Mouse (Mus musculus) heart, adult 9 months (tissue): ENCODE data around the gene Rrbp1.

Experiments
- DNase-seq, 2 experiments: peaks; one replicate each; pipeline ENCODE4 v3.0.0; 2022; ENCODE audit warnings: low spot score in 2 of 2

Rrbp1 gene

GRCm38 (mm10) chr2:144011080-144011551 lies at the start of gene Rrbp1:
Rrbp1 (minus strand) TSS chr2:144011263.
- peak; percentile 99 for DNase-seq

GRCm38 (mm10) chr2:144057735-144058134 lies 46.7 kb upstream of the Rrbp1 start:
- DNase-seq, result no peak

GRCm38 (mm10) chr2:144052410-144053065 lies 41.5 kb upstream of the Rrbp1 start:
- DNase-seq, result peak; percentile 54 to 58

- no peak for DNase-seq
Observed at GRCm38 (mm10) chr2:144050861-144051260, 39.8 kb upstream of the Rrbp1 start.

GRCm38 (mm10) chr2:144050146-144050680 lies 39.1 kb upstream of the Rrbp1 start:
- DNase-seq, result no peak

- DNase-seq, result peak in 1 of 2 experiments; percentile 19
Observed at GRCm38 (mm10) chr2:144046916-144047315, 35.9 kb upstream of the Rrbp1 start.

GRCm38 (mm10) chr2:144045756-144046560 lies 34.9 kb upstream of the Rrbp1 start:
- no peak for DNase-seq

GRCm38 (mm10) chr2:144044726-144045125 lies 33.7 kb upstream of the Rrbp1 start:
- DNase-seq, result peak; percentile 34 to 63

GRCm38 (mm10) chr2:144032664-144033063 lies 21.6 kb upstream of the Rrbp1 start, which contains the start of gene Banf2:
Banf2 (plus strand) TSS chr2:144033059.
- no peak for DNase-seq

- no peak for DNase-seq
Observed at GRCm38 (mm10) chr2:144030791-144031190, 19.7 kb upstream of the Rrbp1 start.

- no peak for DNase-seq
Observed at GRCm38 (mm10) chr2:144026456-144026855, 15.4 kb upstream of the Rrbp1 start.

GRCm38 (mm10) chr2:144025361-144025760 lies 14.3 kb upstream of the Rrbp1 start:
- no peak for DNase-seq

GRCm38 (mm10) chr2:144022441-144022840 lies 11.4 kb upstream of the Rrbp1 start:
- DNase-seq, result no peak

GRCm38 (mm10) chr2:144019971-144020370 lies 8.9 kb upstream of the Rrbp1 start:
- no peak for DNase-seq

- DNase-seq, result no peak
Observed at GRCm38 (mm10) chr2:144015861-144016260, 4.8 kb upstream of the Rrbp1 start.

GRCm38 (mm10) chr2:144014481-144014880 lies 3.4 kb upstream of the Rrbp1 start:
- no peak for DNase-seq

GRCm38 (mm10) chr2:144014051-144014450 lies 3.0 kb upstream of the Rrbp1 start:
- no peak for DNase-seq

GRCm38 (mm10) chr2:144010282-144011044 lies 600 bp downstream of the Rrbp1 start:
- DNase-seq, result peak; percentile 84 to 86

- DNase-seq, result peak; percentile 68 to 74
Observed at GRCm38 (mm10) chr2:144009551-144010281, 1.3 kb downstream of the Rrbp1 start.

- DNase-seq, result no peak
Observed at GRCm38 (mm10) chr2:144009081-144009480, 2.0 kb downstream of the Rrbp1 start.

- DNase-seq, result no peak
Observed at GRCm38 (mm10) chr2:144007211-144007610, 3.9 kb downstream of the Rrbp1 start.
